Mouse (Mus musculus) hindbrain, embryonic 12.5 days (tissue): ENCODE data around the gene Methig1. TPM values are rescaled to one million over a fixed set of nuclear protein-coding genes. Genes with fewer than 3 reads are reported as not detected.
"Not testable (repeated sequence)": the region's sequence is repeated elsewhere in the genome, so short reads cannot be mapped to it uniquely, and the experiment has no call there.

Source experiments
- ATAC-seq: fragments of 200-750 bp; cut with Nextera tagmentation; 2 replicates; pipeline ENCODE4 v1.8.0; 2017; ENCODE audit warnings: moderate TSS enrichment; ENCODE audit not compliant: low FRiP score
- H3K27ac ChIP-seq: fragments of 300-500 bp; sonication (generic); 2 replicates; pipeline ENCODE4 v1.5.1; 2016; ENCODE audit warnings: mild to moderate bottlenecking
- H3K27me3 ChIP-seq: fragments of 300-500 bp; sonication (generic); 2 replicates; pipeline ENCODE4 v1.6.1; 2016; ENCODE audit warnings: mild to moderate bottlenecking
- H3K36me3 ChIP-seq: fragments of 300-500 bp; sonication (generic); 2 replicates; pipeline ENCODE4 v1.6.1; 2016; ENCODE audit warnings: mild to moderate bottlenecking
- H3K4me1 ChIP-seq: fragments of 300-500 bp; sonication (generic); 2 replicates; pipeline ENCODE4 v1.6.1; 2016
- H3K4me2 ChIP-seq: fragments of 300-500 bp; sonication (generic); replicated peaks from 2 replicates; pipeline ENCODE4 v1.6.1; 2016; ENCODE audit warnings: mild to moderate bottlenecking
- H3K4me3 ChIP-seq: fragments of 300-500 bp; sonication (generic); 2 replicates; pipeline ENCODE4 v1.5.1; 2016; ENCODE audit warnings: mild to moderate bottlenecking
- H3K9ac ChIP-seq: fragments of 300-500 bp; sonication (generic); 2 replicates; pipeline ENCODE4 v1.6.1; 2016; ENCODE audit warnings: mild to moderate bottlenecking, moderate library complexity
- H3K9me3 ChIP-seq: fragments of 300-500 bp; sonication (generic); replicated peaks from 2 replicates; pipeline ENCODE4 v1.6.1; 2016; ENCODE audit warnings: mild to moderate bottlenecking
- WGBS: fragments of 180-500 bp; shearing (Covaris S2); methylation state at CpG from one replicate; pipeline ENCODE4 v1.1.7; 2016; 5-methylcytosine and 5-hydroxymethylcytosine counted together
- polyA plus RNA-seq: library from polyadenylated mRNA; unstranded; fragments of >200 nt; fragmentation: Nextera tagmentation; extraction: Ambion mirVana; gene quantifications from 2 replicates; pipeline ENCODE4 v1.2.1, GENCODE M21; 2016

Methig1 gene
- polyA plus RNA-seq, 1 experiment from 2014 or later = not detected

DNA sequence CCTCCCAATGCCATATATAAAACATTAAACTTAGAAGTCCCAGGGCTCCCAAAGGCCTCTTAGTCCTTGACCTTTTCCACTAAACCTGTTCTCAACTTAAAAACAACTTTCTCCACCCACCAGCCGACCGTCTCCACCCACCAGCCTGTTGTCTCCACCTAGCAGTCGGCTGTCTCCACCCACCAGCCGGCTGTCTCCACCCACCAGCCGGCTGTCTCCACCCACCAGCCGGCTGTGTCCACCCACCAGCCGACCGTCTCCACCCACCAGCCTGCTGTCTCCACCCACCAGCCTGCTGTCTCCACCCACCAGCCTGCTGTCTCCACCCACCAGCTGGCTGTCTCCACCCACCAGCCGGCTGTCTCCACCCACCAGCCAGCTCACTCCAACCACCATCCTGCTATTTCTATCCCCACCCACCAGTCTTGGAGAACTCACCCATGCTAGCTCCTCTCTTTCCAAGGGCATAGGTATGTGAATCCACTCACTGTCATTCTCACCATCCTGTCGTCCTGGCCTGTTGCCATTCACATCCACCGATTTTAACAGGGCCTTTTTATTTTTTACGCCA lies 28.8 kb upstream of the Methig1 start:
- Histone ChIP-seq H3K9ac (no peak overlapping the region), H3K4me2 (no peak overlapping the region), H3K4me3 (no peak overlapping the region), H3K27me3 (no peaks in the 10 kb centered on the region), H3K27ac (no peak overlapping the region), H3K4me1 (no peaks in the 10 kb centered on the region), H3K36me3 (no peaks in the 10 kb centered on the region), H3K9me3 (no peaks in the 10 kb centered on the region)
- WGBS = 73% methylated on average over 12 of the region's 12 CpGs
- ATAC-seq = no peak

DNA sequence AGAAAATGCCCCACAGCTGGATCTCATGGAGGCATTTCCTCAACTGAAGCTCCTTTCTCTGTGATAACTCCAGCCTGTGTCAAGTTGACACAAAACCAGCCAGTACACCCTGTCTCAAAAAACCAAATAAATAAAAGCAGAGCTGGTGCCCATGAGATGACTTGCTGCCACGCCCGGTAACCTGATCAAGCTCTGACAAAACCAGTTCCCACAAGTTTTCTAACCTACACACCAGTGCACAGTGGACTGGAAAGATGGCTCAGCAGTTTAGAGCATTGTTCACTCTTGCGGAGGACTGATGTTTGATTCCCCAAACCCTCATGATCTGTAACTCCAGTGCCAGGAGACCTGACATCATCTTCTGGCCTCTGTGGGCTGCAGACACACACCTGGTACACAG lies 27.7 kb upstream of the Methig1 start:
- no peak overlapping the region for H3K4me3 ChIP-seq
- H3K9me3 ChIP-seq = no peaks in the 10 kb centered on the region
- no peak for ATAC-seq
- no peak overlapping the region for H3K27ac ChIP-seq
- H3K27me3 ChIP-seq = no peaks in the 10 kb centered on the region
- no peak overlapping the region for H3K9ac ChIP-seq
- H3K4me2 ChIP-seq = no peak overlapping the region
- H3K4me1 ChIP-seq = no peaks in the 10 kb centered on the region
- no peaks in the 10 kb centered on the region for H3K36me3 ChIP-seq
- 96% methylated on average over 3 of the region's 3 CpGs for WGBS

DNA sequence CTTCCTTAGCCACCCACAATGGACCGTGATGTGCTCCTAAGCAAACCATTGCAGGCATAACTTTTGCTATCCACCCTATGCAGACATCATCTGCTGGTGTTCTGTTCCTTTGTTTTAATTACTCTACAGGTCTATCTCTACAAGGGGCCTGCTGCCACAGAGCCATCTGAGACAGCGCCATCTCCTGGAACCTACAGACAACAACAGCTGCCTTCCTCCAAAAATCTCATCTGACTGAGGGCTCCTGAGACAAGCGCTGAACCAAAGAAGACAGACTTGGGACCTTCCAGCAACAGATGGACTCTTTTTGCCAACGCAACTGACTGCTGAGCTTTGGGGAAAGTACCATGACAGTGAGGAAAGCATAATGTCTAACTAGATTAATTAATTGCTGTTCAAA lies 24.9 kb upstream of the Methig1 start:
- H3K9ac ChIP-seq, H3K9me3 ChIP-seq, H3K36me3 ChIP-seq, ATAC-seq, H3K4me1 ChIP-seq, H3K4me2 ChIP-seq, H3K4me3 ChIP-seq, H3K27ac ChIP-seq, H3K27me3 ChIP-seq: not testable (repeated sequence)
- WGBS = 76% methylated on average over 4 of the region's 4 CpGs

DNA sequence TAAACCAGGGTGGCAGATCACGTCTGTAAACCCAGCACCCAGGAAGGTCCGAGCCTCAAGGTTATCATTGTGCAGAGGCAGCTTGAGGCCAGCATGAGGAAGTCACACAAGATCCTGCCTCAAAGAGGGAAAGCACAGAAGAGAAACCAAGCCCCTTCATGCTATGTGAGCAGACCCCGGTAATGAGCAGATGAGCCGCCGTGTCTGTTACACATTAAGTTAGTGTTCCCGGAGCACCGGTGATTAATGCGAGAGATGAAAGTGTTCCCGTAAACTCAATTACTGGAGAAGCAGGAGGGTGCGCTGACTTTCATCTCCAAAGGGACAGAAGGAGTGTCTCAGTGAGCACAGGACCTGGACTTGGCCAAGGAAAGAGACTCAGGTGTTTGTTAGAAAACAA lies 23.6 kb upstream of the Methig1 start:
- H3K4me2 ChIP-seq, H3K27me3 ChIP-seq, H3K9ac ChIP-seq, H3K4me1 ChIP-seq, H3K27ac ChIP-seq, H3K9me3 ChIP-seq, H3K4me3 ChIP-seq, ATAC-seq, H3K36me3 ChIP-seq: not testable (repeated sequence)
- 56% methylated on average over 10 of the region's 10 CpGs for WGBS

DNA sequence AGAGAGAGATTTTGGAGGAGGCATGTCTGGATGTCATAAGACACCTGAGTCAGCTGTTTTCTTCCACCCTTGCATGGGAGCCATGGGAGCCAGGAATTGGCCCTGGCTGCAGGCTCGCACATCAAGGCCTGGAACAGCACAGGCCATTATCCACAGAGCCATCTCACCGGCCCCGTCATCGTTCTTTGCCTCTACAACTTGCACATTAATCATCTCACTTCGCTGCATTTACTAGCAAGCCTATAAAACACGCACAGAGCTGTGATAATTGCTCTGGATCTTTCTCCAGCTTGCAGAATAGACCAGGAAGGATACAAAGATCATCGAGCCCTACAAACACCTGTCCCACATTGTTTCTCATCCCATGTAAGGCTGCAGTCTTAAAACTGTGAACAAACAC lies 22.2 kb upstream of the Methig1 start:
- H3K9ac ChIP-seq = no peak overlapping the region
- 70% methylated on average over 7 of the region's 7 CpGs for WGBS
- H3K36me3 ChIP-seq = no peaks in the 10 kb centered on the region
- H3K4me1 ChIP-seq = no peaks in the 10 kb centered on the region
- H3K4me2 ChIP-seq = no peak overlapping the region
- no peak overlapping the region for H3K27ac ChIP-seq
- ATAC-seq = no peak
- no peak overlapping the region for H3K4me3 ChIP-seq
- H3K9me3 ChIP-seq = no peaks in the 10 kb centered on the region
- H3K27me3 ChIP-seq = no peaks in the 10 kb centered on the region

DNA sequence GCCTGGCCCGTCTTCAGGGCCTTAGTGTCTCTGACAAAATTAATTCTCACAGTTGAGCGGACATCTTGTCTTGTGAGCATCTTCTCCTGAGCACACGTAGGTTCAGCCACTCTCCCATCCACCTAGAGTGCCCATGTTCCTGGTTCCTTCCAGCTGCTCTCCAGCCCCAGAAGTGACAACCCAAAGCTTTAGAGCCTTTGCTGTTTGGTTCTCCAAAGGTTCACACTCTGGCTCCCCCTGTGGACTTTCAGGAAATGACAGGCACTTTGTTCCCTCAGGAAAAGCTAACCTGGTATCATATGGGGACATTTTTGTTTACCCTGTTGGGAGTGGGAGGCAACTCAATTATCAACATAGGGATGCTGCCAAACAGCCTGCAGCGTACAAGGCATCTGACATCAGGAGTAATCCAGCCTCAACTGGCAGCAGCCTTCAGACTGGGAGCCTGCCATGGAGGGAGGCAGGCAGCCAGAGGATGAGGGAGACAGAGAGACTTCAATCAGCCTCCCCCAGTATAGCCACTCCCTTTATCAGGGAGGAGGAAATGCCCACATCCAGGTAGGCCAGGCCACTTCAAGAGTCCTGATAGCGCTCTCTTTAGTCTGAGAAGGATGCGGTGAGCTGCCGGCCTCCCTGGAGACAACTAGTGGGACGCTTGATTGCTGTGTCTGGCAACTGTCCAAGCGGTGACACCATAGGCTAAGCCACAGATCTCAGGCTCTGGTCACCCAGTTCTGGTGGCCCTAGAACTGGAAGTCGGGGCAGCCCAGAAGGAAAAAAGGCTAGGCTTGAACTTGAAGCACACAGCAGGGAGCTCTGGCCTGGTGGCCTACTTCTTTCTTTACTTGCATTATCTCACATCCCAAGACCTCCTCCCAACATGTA lies 20.6 kb upstream of the Methig1 start:
- H3K4me1 ChIP-seq, ATAC-seq, H3K36me3 ChIP-seq, H3K4me2 ChIP-seq, H3K27me3 ChIP-seq, H3K9ac ChIP-seq, H3K9me3 ChIP-seq, H3K4me3 ChIP-seq, H3K27ac ChIP-seq: not testable (repeated sequence)
- WGBS = 39% methylated on average over 2 of the region's 10 CpGs

DNA sequence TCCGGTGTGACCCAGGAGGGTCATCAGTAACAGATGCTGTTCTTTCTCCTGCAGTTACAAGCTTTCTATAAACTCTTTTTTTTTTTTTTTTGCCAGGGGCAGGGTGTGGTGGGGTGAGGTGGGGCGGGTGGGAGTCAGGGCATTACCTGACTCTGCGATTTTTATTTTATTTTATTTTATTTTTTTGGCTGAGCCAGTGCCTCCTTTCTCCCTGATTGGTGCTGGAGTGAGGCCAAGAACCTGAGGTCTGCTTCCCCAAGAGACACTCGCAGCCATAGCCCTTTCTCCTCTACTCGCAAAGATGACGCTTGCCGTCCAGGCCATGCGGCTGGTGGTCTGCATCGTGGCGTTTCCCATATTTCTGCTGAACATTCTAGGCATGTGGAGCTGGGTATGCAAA lies 18.3 kb upstream of the Methig1 start, which contains the start of gene Mettl7a3:
Gene Mettl7a3, plus strand, starts transcription at position 301 of the 400 bp plus-strand sequence.
- no peaks in the 10 kb centered on the region for H3K9me3 ChIP-seq
- H3K4me2 ChIP-seq = no peak within 1 kb of the TSS
- no peak within 1 kb of the TSS for H3K27ac ChIP-seq
- no peak within 1 kb of the TSS for H3K4me3 ChIP-seq
- no peaks in the 10 kb centered on the region for H3K27me3 ChIP-seq
- no peaks in the 10 kb centered on the region for H3K36me3 ChIP-seq
- no peak within 1 kb of the TSS for H3K9ac ChIP-seq
- H3K4me1 ChIP-seq = no peaks in the 10 kb centered on the region
- ATAC-seq = no peak
- 67% methylated on average over 10 of the region's 10 CpGs for WGBS

DNA sequence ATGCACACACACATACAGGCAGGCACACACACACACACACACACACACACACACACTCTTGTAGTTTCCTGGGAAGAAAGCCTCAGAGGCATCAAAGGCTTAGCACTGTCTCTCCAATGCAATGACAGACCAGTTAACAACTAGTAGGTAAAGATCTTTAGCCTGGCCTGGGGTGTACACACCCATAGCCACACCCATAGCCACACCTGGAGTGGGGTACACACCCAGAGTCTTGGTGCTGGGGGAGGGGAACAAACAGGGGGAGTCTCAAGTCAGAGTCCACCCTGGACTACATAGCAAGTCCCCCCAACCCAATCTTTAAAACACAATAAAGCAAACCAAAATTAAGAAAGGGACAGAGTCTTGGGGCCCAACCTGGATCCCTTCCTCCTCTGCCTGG lies 15.6 kb upstream of the Methig1 start:
- not testable (repeated sequence) for ATAC-seq, H3K4me1 ChIP-seq

DNA sequence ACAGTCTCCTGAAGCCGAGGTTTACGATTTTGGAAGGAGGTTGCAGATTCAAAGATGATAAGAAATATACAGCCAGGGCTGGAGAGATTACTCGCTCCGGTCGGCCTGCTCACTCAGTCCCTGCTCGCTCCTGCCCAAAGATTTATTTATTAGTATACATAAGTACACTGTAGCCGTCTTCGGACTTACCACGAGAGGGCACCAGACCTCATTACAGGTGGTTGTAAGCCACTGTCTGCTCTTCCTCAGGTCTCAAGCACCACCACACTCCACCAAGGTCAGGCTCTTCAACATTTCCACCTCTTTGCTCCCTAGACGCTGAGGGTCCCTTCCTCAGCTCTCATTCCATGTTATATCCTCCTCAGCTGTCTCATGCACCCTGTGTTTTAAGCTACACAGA lies 15.1 kb upstream of the Methig1 start:
- WGBS = 45% methylated on average over 10 of the region's 10 CpGs
- not testable (repeated sequence) for H3K9ac ChIP-seq, H3K9me3 ChIP-seq, H3K4me2 ChIP-seq, H3K4me3 ChIP-seq, H3K27ac ChIP-seq, H3K27me3 ChIP-seq, H3K36me3 ChIP-seq, H3K4me1 ChIP-seq, ATAC-seq

More for the DNA sequence above, 15.6 kb upstream of the Methig1 start:
- H3K4me3 ChIP-seq, H3K36me3 ChIP-seq, H3K27me3 ChIP-seq, H3K27ac ChIP-seq, H3K9ac ChIP-seq, H3K4me2 ChIP-seq, H3K9me3 ChIP-seq: not testable (repeated sequence)

DNA sequence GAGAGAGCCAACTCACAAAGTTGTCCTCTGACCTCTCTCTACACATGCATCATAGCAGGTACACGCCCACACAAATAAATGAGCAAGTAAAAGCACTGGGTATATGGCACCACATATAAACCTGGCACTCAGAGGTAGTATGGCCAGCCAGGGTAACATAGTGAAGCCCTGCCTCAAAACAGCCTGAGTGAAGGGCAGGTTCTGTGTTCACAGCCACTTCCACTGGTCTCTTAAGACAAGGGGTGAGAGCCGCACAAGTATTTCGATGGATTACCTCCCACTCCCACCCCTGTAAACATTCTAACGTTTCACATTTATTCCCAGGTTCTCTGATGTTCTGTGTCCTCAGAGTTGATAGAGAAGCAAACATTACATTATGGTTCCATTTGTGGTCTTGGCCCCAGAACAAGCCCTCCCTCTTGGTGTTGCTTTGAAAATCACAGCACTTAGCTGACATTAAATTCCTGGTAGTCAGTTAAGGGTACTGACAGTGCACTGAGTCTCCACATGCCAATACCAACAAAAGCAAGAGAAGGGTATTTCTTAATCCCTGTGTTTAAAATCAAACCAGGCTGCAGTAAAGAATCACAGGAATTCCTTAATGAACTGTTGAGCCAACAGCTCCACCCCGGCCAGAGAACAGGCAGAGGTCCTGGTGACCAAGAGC lies 11.5 kb upstream of the Methig1 start:
- H3K4me1 ChIP-seq, ATAC-seq, H3K27ac ChIP-seq, H3K4me3 ChIP-seq, H3K27me3 ChIP-seq, H3K9me3 ChIP-seq, H3K36me3 ChIP-seq, H3K9ac ChIP-seq, H3K4me2 ChIP-seq: not testable (repeated sequence)
- WGBS = 67% methylated on average over 4 of the region's 5 CpGs

DNA sequence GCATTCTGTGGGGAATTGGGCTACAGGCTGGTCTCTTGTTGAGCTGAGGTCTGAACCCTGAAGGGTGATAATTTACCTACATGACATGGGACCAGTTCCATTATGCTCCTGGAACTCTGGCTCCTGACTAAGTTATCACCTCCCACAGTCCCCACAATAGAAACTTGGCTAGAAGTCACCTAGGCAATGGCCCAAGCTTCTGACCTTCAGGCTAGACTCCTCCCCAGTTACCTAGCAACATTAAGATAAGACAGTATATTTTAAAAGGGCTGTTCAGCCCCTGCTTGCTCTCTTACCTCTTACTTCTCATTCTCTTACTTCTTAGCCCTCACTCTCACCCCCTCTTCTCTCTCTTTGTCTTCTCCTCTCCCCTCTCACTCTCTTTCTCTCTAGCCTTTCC lies 7.5 kb upstream of the Methig1 start:
- ATAC-seq = no peak
- Histone ChIP-seq H3K4me2 (no peak overlapping the region), H3K27ac (no peak overlapping the region), H3K4me3 (no peak overlapping the region), H3K4me1 (0 out of 2 replicates have a peak, but pooled peaks cover 3% of the 10 kb centered on the region), H3K9me3 (no peaks in the 10 kb centered on the region), H3K27me3 (no peaks in the 10 kb centered on the region), H3K36me3 (no peaks in the 10 kb centered on the region), H3K9ac (no peak overlapping the region)

DNA sequence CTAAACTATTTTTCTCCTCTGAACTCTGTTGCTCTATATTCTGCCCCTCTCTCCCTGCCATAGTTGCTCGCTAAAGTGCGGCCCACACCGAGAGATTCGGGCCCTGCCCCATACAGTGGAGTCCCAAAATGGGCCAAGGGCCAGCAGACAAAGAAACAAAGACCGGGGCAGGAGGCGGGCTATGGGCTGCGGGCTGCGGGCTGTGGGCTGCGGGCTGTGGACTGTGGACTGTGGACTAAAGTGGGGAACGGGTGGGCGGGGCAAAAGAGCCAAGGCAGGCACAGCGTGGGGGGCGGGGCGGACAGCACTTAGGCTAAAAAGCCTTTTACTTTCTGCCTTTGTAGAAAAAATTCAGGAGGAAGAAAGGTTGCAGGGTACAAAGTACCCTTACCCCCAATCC lies 6.2 kb upstream of the Methig1 start:
- no peak overlapping the region for H3K27ac ChIP-seq
- WGBS = 77% methylated on average over 14 of the region's 14 CpGs

More for the DNA sequence above, 6.2 kb upstream of the Methig1 start:
- Histone ChIP-seq H3K36me3 (no peaks in the 10 kb centered on the region), H3K4me3 (no peak overlapping the region), H3K9ac (no peak overlapping the region), H3K4me1 (0 out of 2 replicates have a peak, but pooled peaks cover 3% of the 10 kb centered on the region), H3K9me3 (no peaks in the 10 kb centered on the region), H3K4me2 (no peak overlapping the region), H3K27me3 (no peaks in the 10 kb centered on the region)
- no peak for ATAC-seq
